In the genomic region with DNA sequence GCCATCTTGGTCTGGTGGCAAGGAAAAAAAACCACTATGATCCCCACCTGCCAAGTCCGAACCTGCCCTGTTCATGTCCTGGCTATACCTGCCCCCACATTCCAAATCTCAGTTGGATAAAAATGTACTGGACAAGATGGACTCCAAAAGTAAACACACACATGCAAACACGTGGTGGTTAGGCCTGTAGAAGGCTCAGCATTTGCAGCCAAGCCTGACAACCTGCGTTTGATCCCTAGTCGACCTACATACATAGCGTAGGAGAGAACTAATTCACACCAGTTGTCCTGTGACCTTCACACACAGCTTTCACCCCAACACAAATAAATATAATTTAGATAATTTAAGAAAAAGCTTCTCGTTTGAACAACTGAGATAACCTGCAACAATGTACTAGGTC, we compare ENCODE assay signal across 9 mouse cellular contexts. TPM values are rescaled to one million over a fixed set of nuclear protein-coding genes. Genes with fewer than 3 reads are reported as not detected.
DNase-seq lines count a peak whose midpoint lies in the region; ATAC-seq and TF ChIP-seq lines count a peak whose summit lies in the region.
"Had no signal": no experiment of that assay in that cellular context is flagged by ENCODE, and none has a peak within 500 bp of the region (broad histone marks: within the 10 kb centered on the region; RNA-seq: fewer than 3 reads in every experiment).

No protein-coding gene starts in this region.

- no peak for DNase-seq in heart, adult 9 months (ENCODE audit: low spot score in 2 of 2)
- DNase-seq in ES-E14 (ENCODE audit: low read depth, low spot score) = no peak
- no peak for DNase-seq in liver, postnatal 0 days
- no peak for DNase-seq in ovary, postnatal 36 days (ENCODE audit: low spot score)
- DNase-seq in spleen, adult 12 weeks (ENCODE audit: low spot score) = no peak

- 53% methylated on average over 6 of the region's 6 CpGs for WGBS in heart, embryonic 16.5 days
- 56% methylated on average over 6 of the region's 6 CpGs for WGBS in forebrain, embryonic 16.5 days
- 50% methylated on average over 6 of the region's 6 CpGs for WGBS in liver, postnatal 0 days (ENCODE audit: insufficient replicate concordance)

- no peaks in the 10 kb centered on the region for H3K36me3 ChIP-seq in heart, embryonic 16.5 days (ENCODE audit: control insufficient read depth, insufficient read depth)
- no peaks in the 10 kb centered on the region for H3K36me3 ChIP-seq in ES-E14 (ENCODE audit: control insufficient read depth, insufficient read depth, low read length, poor library complexity, severe bottlenecking)
- H3K36me3 ChIP-seq in forebrain, embryonic 16.5 days (ENCODE audit: control insufficient read depth, insufficient read depth) = no peaks in the 10 kb centered on the region
- no peaks in the 10 kb centered on the region for H3K36me3 ChIP-seq in liver, postnatal 0 days (replicated peaks; ENCODE audit: insufficient read depth, low read length)

- H3K9ac ChIP-seq in heart, embryonic 16.5 days (ENCODE audit: low read length) = no peak overlapping the region
- peak overlapping the region; percentile 72 for H3K9ac ChIP-seq in ES-E14 (ENCODE audit: insufficient read depth, low read depth, low read length, poor library complexity, severe bottlenecking)
- no peak overlapping the region for H3K9ac ChIP-seq in forebrain, embryonic 16.5 days (replicated peaks; ENCODE audit: low read depth, low read length)
- no peak overlapping the region for H3K9ac ChIP-seq in liver, postnatal 0 days (replicated peaks)

- peak overlapping the region; percentile 33 for H3K4me3 ChIP-seq in heart, embryonic 16.5 days (ENCODE audit: low read length)
- H3K4me3 ChIP-seq in ES-E14 (ENCODE audit: insufficient read depth in 1 of 2, low read depth in 1 of 2, low read length in 2 of 2, poor library complexity in 1 of 2, severe bottlenecking in 1 of 2) = peak overlapping the region; percentile 50 to 52
- no peak overlapping the region; the same call in 1 of the 2 replicates for H3K4me3 ChIP-seq in forebrain, embryonic 16.5 days (replicated peaks; ENCODE audit: low read length)
- no peak overlapping the region for H3K4me3 ChIP-seq in liver, postnatal 0 days (ENCODE audit: low read depth, low read length)

- no peak for ATAC-seq in heart, embryonic 16.5 days (replicated peaks; ENCODE audit: extremely low read depth, insufficient read depth, low FRiP score)
- ATAC-seq in forebrain, embryonic 16.5 days = no peak
- no peak for ATAC-seq in liver, postnatal 0 days
- no peak for ATAC-seq in erythroblast, adult 5-6 weeks (replicated peaks; ENCODE audit: low FRiP score, poor library complexity, severe bottlenecking)

- H3K27ac ChIP-seq in heart, embryonic 16.5 days (ENCODE audit: low read length) = no peak overlapping the region
- H3K27ac ChIP-seq in ES-E14 (ENCODE audit: insufficient read depth, low read depth, low read length, poor library complexity, severe bottlenecking) = peak overlapping the region; percentile 89
- H3K27ac ChIP-seq in forebrain, embryonic 16.5 days (ENCODE audit: low read length) = no peak overlapping the region
- no peak overlapping the region for H3K27ac ChIP-seq in liver, postnatal 0 days (ENCODE audit: low read depth)

- TF ChIP-seq CTCF in liver, postnatal 0 days (IDR thresholded peaks at IDR 0.05; ENCODE audit: low read depth) = no peak

- in situ Hi-C loops in ES-E14 (cut with MboI; ENCODE audit: low sequenced_read_pairs in 2 of 2, unreplicated experiment in 2 of 2) = no loop called here

- H3K4me1 ChIP-seq in heart, embryonic 16.5 days (ENCODE audit: control insufficient read depth, insufficient read depth, low read length) = peaks cover 15% of the 10 kb centered on the region; the same call in 1 of the 2 replicates
- H3K4me1 ChIP-seq in ES-E14 (ENCODE audit: control insufficient read depth in 2 of 2, insufficient read depth in 2 of 2, low read length in 2 of 2, poor library complexity in 1 of 2) = peaks cover 9 to 15% of the 10 kb centered on the region in 2 experiments
- H3K4me1 ChIP-seq in forebrain, embryonic 16.5 days (replicated peaks; ENCODE audit: control insufficient read depth, insufficient read depth, low read length) = peaks cover 9% of the 10 kb centered on the region
- H3K4me1 ChIP-seq in liver, postnatal 0 days (ENCODE audit: insufficient read depth) = peaks cover 19% of the 10 kb centered on the region

- peaks cover 34% of the 10 kb centered on the region for H3K27me3 ChIP-seq in heart, embryonic 16.5 days (ENCODE audit: control insufficient read depth, insufficient read depth, low read length)
- H3K27me3 ChIP-seq in forebrain, embryonic 16.5 days (replicated peaks; ENCODE audit: control insufficient read depth, insufficient read depth, low read length) = peaks cover 49% of the 10 kb centered on the region
- H3K27me3 ChIP-seq in liver, postnatal 0 days (ENCODE audit: insufficient read depth, low read length) = peaks cover 34% of the 10 kb centered on the region

- H3K4me2 ChIP-seq in heart, embryonic 16.5 days (ENCODE audit: low read depth, low read length) = peak overlapping the region; percentile 88
- peak overlapping the region; percentile 53 for H3K4me2 ChIP-seq in forebrain, embryonic 16.5 days (ENCODE audit: low read length)
- H3K4me2 ChIP-seq in liver, postnatal 0 days (ENCODE audit: low read depth, low read length) = peak overlapping the region; percentile 80

- no peak for TF ChIP-seq EP300 in liver, postnatal 0 days (IDR thresholded peaks at IDR 0.05; ENCODE audit: low read depth)

- H3K9me3 ChIP-seq in heart, embryonic 16.5 days (replicated peaks; ENCODE audit: control insufficient read depth, low read length) = no peaks in the 10 kb centered on the region
- H3K9me3 ChIP-seq in ES-E14 (ENCODE audit: control insufficient read depth, insufficient read depth, low read depth, low read length) = no peaks in the 10 kb centered on the region
- no peaks in the 10 kb centered on the region for H3K9me3 ChIP-seq in forebrain, embryonic 16.5 days (ENCODE audit: control insufficient read depth, low read length)
- H3K9me3 ChIP-seq in liver, postnatal 0 days (ENCODE audit: low read length) = no peaks in the 10 kb centered on the region

TF ChIP-seq in ES-E14, 5 proteins besides CTCF, POLR2A, EP300 and RAD21:
- TF ChIP-seq ZNF384 (IDR thresholded peaks at IDR 0.05; ENCODE audit: low read depth, low read length) (no peak), MAFK (IDR thresholded peaks at IDR 0.05; ENCODE audit: insufficient read depth, low read depth, low read length) (no peak), CHD2 (IDR thresholded peaks at IDR 0.05; ENCODE audit: low read depth, low read length) (no peak)

RNA-seq across cellular contexts. Expression of a gene that starts 3.5 kb away (rescaled TPM):
- polyA plus RNA-seq in heart, embryonic 16.5 days (2015; fragmentation: Nextera tagmentation; extraction: Ambion mirVana) = 0.46 TPM in 1 of 2 replicates, not detected in the other
- 1.4 and 1.5 TPM in 2 replicates for total RNA-seq in ES-E14 (2012; rRNA removed)
- polyA plus RNA-seq in forebrain, embryonic 16.5 days (2015; fragmentation: Nextera tagmentation; extraction: Ambion mirVana) = not detected in 2 replicates
- 1.1 TPM in 1 of 2 replicates, not detected in the other for polyA plus RNA-seq in liver, postnatal 0 days (2015; fragmentation: Nextera tagmentation; extraction: Ambion mirVana)
- not detected in 2 replicates for total RNA-seq in erythroblast, adult 5-6 weeks (2015; ENCODE audit: low replicate concordance)
- total RNA-seq in erythroblast, adult 5-6 weeks (2017; ENCODE audit: low replicate concordance) = not detected in 2 replicates
- total RNA-seq: G1E had no signal

RNA-seq across cellular contexts. Expression of a gene that starts 4.9 kb away (rescaled TPM):
- polyA plus RNA-seq in heart, embryonic 16.5 days (2015; fragmentation: Nextera tagmentation; extraction: Ambion mirVana) = 22.3 and 24.1 TPM in 2 replicates
- total RNA-seq in ES-E14 (2012; rRNA removed) = 28.8 and 45.5 TPM in 2 replicates
- 88.1 and 95.5 TPM in 2 replicates for polyA plus RNA-seq in forebrain, embryonic 16.5 days (2015; fragmentation: Nextera tagmentation; extraction: Ambion mirVana)
- 9.5 and 10.9 TPM in 2 replicates for polyA plus RNA-seq in liver, postnatal 0 days (2015; fragmentation: Nextera tagmentation; extraction: Ambion mirVana)
- total RNA-seq in erythroblast, adult 5-6 weeks (2015; ENCODE audit: low replicate concordance) = 9.0 and 13.3 TPM in 2 replicates
- total RNA-seq in erythroblast, adult 5-6 weeks (2017; ENCODE audit: low replicate concordance) = 3.4 and 10.0 TPM in 2 replicates

RNA-seq across cellular contexts. Expression of a gene that starts 23.3 kb away (rescaled TPM):
- 63.5 and 86.0 TPM in 2 replicates for polyA plus RNA-seq in heart, embryonic 16.5 days (2015; fragmentation: Nextera tagmentation; extraction: Ambion mirVana)
- 65.8 and 114 TPM in 2 replicates for total RNA-seq in ES-E14 (2012; rRNA removed)
- 13.3 and 18.2 TPM in 2 replicates for polyA plus RNA-seq in forebrain, embryonic 16.5 days (2015; fragmentation: Nextera tagmentation; extraction: Ambion mirVana)
- 7.2 and 9.2 TPM in 2 replicates for polyA plus RNA-seq in liver, postnatal 0 days (2015; fragmentation: Nextera tagmentation; extraction: Ambion mirVana)
- total RNA-seq in erythroblast, adult 5-6 weeks (2015; ENCODE audit: low replicate concordance) = not detected in 2 replicates
- 1.2 TPM in 1 of 2 replicates, not detected in the other for total RNA-seq in erythroblast, adult 5-6 weeks (2017; ENCODE audit: low replicate concordance)

Comparison
In these comparisons a context has a peak if more than half of its experiments do, and no peak if none do; other contexts are left out.
1. H3K4me3 ChIP-seq: peak in heart, embryonic 16.5 days (single experiment) and ES-E14 (2 of 2); none in forebrain, embryonic 16.5 days (single experiment) and liver, postnatal 0 days (single experiment).
2. Peak in every context shown above with its lines, with median percentiles within 50 percentile points of each other: H3K4me2 ChIP-seq.